Mouse (Mus musculus) MEL (cell line): ENCODE results near the gene Phlda3.

Source experiments
- CTCF ChIP-seq, 3 experiments: IDR thresholded peaks in 2 of 3; conservative IDR thresholded peaks in 1 of 3; 2 replicates each; pipeline ENCODE4 v1.5.1; 2011 to 2012; ENCODE audit warnings: low read length in 3 of 3, low read depth in 2 of 3, mild to moderate bottlenecking in 2 of 3, improper control_type of control experiment in 1 of 3, inconsistent platforms in 1 of 3, mixed read lengths in 1 of 3, moderate library complexity in 1 of 3; ENCODE audit not compliant: control insufficient read depth in 1 of 3, insufficient read depth in 1 of 3, poor library complexity in 1 of 3, severe bottlenecking in 1 of 3
- HCFC1 ChIP-seq: IDR thresholded peaks from 2 replicates; pipeline ENCODE4 v1.6.1; 2012; ENCODE audit warnings: low read depth, mild to moderate bottlenecking, inconsistent platforms, low read length, improper control_type of control experiment, moderate library complexity
- MYC ChIP-seq: IDR thresholded peaks from 2 replicates; pipeline ENCODE4 v1.6.1; 2011; ENCODE audit warnings: low read depth, mild to moderate bottlenecking, low read length, improper control_type of control experiment, moderate library complexity
- ZC3H11A ChIP-seq: IDR thresholded peaks from 2 replicates; pipeline ENCODE4 v1.6.1; 2012; ENCODE audit warnings: low read depth, mild to moderate bottlenecking, inconsistent platforms, low read length, improper control_type of control experiment
- ZNF384 ChIP-seq: IDR thresholded peaks from 2 replicates; pipeline ENCODE4 v1.6.1; 2012; ENCODE audit warnings: low read depth, mild to moderate bottlenecking, inconsistent platforms, low read length, improper control_type of control experiment

DNA sequence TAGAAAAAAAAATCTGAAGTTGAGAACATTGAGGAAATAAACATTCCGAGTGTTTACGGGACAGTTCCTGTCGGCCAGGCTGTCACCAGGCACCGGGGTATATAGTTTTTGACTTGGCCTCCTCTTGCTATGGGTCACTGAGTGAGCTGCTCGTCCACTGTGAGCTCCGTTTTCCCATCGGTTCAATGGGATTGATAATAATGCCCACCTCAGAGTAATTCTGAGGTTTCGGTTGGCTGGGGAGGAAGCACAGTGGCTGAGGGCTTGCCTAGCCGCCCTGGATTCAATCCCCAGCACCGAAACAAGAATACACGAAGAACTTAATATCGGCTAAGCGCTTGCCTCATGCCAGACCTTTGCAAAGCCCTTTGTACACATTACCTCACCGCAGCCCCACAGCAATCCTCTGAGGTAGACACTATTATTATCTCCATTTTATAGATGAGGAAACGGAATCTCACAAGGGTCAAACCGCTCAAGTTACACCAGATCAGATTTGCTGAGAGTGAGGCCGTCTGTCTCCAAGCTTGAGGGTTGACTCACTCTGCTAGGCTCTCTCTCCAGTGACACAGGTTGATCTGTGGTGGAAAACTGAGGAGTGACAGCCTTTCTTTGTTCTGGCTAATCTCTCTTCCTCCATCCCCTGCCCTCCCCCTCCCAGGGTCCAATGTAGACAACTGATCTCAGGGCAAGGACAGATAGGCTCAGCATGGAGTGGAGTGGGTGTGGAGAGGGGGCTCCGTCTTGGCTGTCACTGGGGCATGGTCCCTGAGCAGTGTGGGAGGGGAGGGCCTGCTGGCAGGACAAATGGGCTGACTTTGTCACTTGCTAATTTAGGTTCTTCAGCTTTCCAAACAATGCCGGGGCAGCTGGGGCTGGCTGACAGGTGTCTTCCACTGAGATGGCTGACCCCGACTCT, 28.6 kb downstream of the Phlda3 start:
- no peak for TF ChIP-seq ZC3H11A
- no peak for TF ChIP-seq HCFC1
- no peak for TF ChIP-seq CTCF (IDR thresholded peaks at IDR 0.05 in 2 of 3, conservative IDR thresholded peaks at IDR 0.05 in 1 of 3; ENCODE audit: control insufficient read depth in 1 of 3, insufficient read depth in 1 of 3, low read depth in 2 of 3, low read length in 3 of 3, poor library complexity in 1 of 3, severe bottlenecking in 1 of 3)
- TF ChIP-seq ZNF384 = no peak
- no peak for TF ChIP-seq MYC
